Mouse (Mus musculus) intestine, embryonic 16.5 days (tissue): Measurements from ENCODE around the gene Bicc1. TPM values are rescaled to one million over a fixed set of nuclear protein-coding genes. Genes with fewer than 3 reads are reported as not detected.
"Not testable (repeated sequence)": the region's sequence is repeated elsewhere in the genome, so short reads cannot be mapped to it uniquely, and the experiment has no call there.

ENCODE experiments used
- ATAC-seq: fragments of 200-750 bp; cut with Nextera tagmentation; 2 replicates; pipeline ENCODE4 v1.8.0; 2017; ENCODE audit warnings: moderate TSS enrichment, moderate library complexity
- H3K27ac ChIP-seq: fragments of 300-500 bp; sonication (generic); 2 replicates; pipeline ENCODE4 v1.5.1; 2014; ENCODE audit warnings: mild to moderate bottlenecking, low read length
- H3K27me3 ChIP-seq: fragments of 300-500 bp; sonication (generic); replicated peaks from 2 replicates; pipeline ENCODE4 v1.6.1; 2014; ENCODE audit warnings: low read length, control low read depth, mixed read lengths; ENCODE audit not compliant: control insufficient read depth, insufficient read depth
- H3K36me3 ChIP-seq: fragments of 300-500 bp; sonication (generic); 2 replicates; pipeline ENCODE4 v1.6.1; 2014; ENCODE audit warnings: low read length, control low read depth; ENCODE audit not compliant: control insufficient read depth, insufficient read depth
- H3K4me1 ChIP-seq: fragments of 300-500 bp; sonication (generic); 2 replicates; pipeline ENCODE4 v1.6.1; 2014; ENCODE audit warnings: low read length, control low read depth, mixed read lengths; ENCODE audit not compliant: control insufficient read depth, insufficient read depth
- H3K4me2 ChIP-seq: fragments of 300-500 bp; sonication (generic); 2 replicates; pipeline ENCODE4 v1.6.1; 2014; ENCODE audit warnings: low read depth, low read length, control low read depth
- H3K4me3 ChIP-seq: fragments of 300-500 bp; sonication (generic); 2 replicates; pipeline ENCODE4 v1.5.1; 2014; ENCODE audit warnings: mild to moderate bottlenecking, low read length
- H3K9ac ChIP-seq: fragments of 300-500 bp; sonication (generic); 2 replicates; pipeline ENCODE4 v1.6.1; 2014; ENCODE audit warnings: low read depth, low read length
- H3K9me3 ChIP-seq: fragments of 300-500 bp; sonication (generic); 2 replicates; pipeline ENCODE4 v1.6.1; 2016; ENCODE audit warnings: low read length, control low read depth; ENCODE audit not compliant: control insufficient read depth
- WGBS: fragments of 180-500 bp; shearing (Covaris S2); extraction: QIAGEN DNeasy Blood & Tissue Kit; methylation state at CpG from one replicate; pipeline ENCODE4 v1.1.7; 2014; 5-methylcytosine and 5-hydroxymethylcytosine counted together
- polyA plus RNA-seq: library from polyadenylated mRNA; unstranded; fragments of >200 nt; fragmentation: Nextera tagmentation; extraction: Ambion mirVana; gene quantifications from 2 replicates; pipeline ENCODE4 v1.2.1, GENCODE M21; 2015

Gene Bicc1
- polyA plus RNA-seq, 1 experiment from 2014 or later = 11.8 TPM

GRCm38 (mm10) chr10:70964706-70965105 lies 194.8 kb downstream of the Bicc1 start:
- Histone ChIP-seq H3K9ac (no peak overlapping the region), H3K27ac (no peak overlapping the region), H3K36me3 (no peaks in the 10 kb centered on the region), H3K4me1 (0 out of 2 replicates have a peak, but pooled peaks cover 9% of the 10 kb centered on the region), H3K9me3 (no peaks in the 10 kb centered on the region), H3K4me3 (no peak overlapping the region), H3K27me3 (no peaks in the 10 kb centered on the region), H3K4me2 (no peak overlapping the region)
- no peak for ATAC-seq
- 39% methylated on average over 8 of the region's 8 CpGs for WGBS

DNA sequence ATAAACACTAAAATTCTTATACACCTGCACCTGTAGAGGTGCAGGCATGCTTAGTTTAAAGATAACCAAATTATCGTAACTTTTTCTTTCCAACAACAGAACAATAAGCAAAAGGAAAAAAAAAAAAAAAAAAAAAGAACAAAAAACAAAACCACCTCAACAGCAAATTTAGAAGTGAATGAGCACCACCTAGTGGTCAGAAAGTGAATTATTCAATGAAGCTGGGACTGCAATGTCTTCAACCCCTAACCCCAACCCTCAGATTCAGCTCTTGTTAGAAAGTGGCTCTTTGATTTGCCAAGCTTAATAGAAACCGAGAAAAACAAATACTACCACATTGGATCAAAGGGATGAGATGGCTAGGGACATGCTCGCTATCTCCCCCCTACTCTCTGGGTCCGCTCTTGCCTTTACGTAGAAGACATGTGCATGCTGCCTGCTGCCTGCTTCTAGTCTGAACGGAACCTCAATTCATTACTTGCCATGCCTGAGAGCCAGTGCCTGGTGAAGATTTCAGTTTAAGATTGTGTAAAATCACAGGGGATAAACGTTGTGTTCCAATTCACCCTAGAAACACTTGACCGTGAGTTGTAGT lies 195.8 kb downstream of the Bicc1 start:
- Histone ChIP-seq H3K36me3 (no peaks in the 10 kb centered on the region), H3K27ac (no peak overlapping the region), H3K27me3 (no peaks in the 10 kb centered on the region), H3K4me2 (no peak overlapping the region), H3K9me3 (no peaks in the 10 kb centered on the region), H3K9ac (no peak overlapping the region), H3K4me3 (no peak overlapping the region), H3K4me1 (0 out of 2 replicates have a peak, but pooled peaks cover 9% of the 10 kb centered on the region)
- no peak for ATAC-seq
- WGBS = 55% methylated on average over 8 of the region's 8 CpGs

DNA sequence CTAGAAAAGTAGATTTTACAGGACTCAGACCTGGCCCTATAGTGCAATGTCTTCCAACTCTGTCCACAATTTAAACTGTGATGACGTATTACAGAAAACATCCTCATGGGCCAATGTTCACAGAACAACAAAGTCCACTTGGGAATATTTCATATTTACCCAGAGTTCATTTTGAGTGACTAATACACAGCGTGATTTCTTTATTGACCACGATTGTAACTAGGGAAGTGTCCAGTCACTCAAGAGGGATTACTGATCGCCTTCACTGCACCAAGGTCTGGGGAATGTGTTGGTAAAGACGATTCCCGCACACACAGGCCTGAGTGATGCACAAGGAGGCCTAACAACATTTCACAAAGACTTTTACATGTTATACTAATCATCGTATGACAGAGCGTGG lies 197.9 kb downstream of the Bicc1 start:
- no peak overlapping the region for H3K4me2 ChIP-seq
- H3K9ac ChIP-seq = no peak overlapping the region
- H3K27ac ChIP-seq = no peak overlapping the region
- WGBS = 87% methylated on average over 8 of the region's 8 CpGs
- H3K4me3 ChIP-seq = no peak overlapping the region
- no peaks in the 10 kb centered on the region for H3K9me3 ChIP-seq
- no peak for ATAC-seq
- 0 out of 2 replicates have a peak, but pooled peaks cover under 1% of the 10 kb centered on the region for H3K4me1 ChIP-seq
- no peaks in the 10 kb centered on the region for H3K27me3 ChIP-seq
- H3K36me3 ChIP-seq = no peaks in the 10 kb centered on the region

- H3K4me1 ChIP-seq, H3K4me3 ChIP-seq, ATAC-seq, H3K36me3 ChIP-seq, H3K9ac ChIP-seq, H3K9me3 ChIP-seq, H3K27me3 ChIP-seq, H3K27ac ChIP-seq, H3K4me2 ChIP-seq: not testable (repeated sequence)
- WGBS = 94% methylated on average over 6 of the region's 6 CpGs
These were observed 199.1 kb downstream of the Bicc1 start for GRCm38 (mm10) chr10:70960396-70960795.

- Histone ChIP-seq H3K4me2 (no peak overlapping the region), H3K9me3 (no peaks in the 10 kb centered on the region), H3K9ac (no peak overlapping the region), H3K4me3 (no peak overlapping the region), H3K4me1 (no peaks in the 10 kb centered on the region), H3K27me3 (no peaks in the 10 kb centered on the region), H3K36me3 (no peaks in the 10 kb centered on the region), H3K27ac (no peak overlapping the region)
- WGBS = 70% methylated on average over 5 of the region's 5 CpGs
- ATAC-seq = no peak
These were observed 206.7 kb downstream of the Bicc1 start for GRCm38 (mm10) chr10:70952770-70953147.

DNA sequence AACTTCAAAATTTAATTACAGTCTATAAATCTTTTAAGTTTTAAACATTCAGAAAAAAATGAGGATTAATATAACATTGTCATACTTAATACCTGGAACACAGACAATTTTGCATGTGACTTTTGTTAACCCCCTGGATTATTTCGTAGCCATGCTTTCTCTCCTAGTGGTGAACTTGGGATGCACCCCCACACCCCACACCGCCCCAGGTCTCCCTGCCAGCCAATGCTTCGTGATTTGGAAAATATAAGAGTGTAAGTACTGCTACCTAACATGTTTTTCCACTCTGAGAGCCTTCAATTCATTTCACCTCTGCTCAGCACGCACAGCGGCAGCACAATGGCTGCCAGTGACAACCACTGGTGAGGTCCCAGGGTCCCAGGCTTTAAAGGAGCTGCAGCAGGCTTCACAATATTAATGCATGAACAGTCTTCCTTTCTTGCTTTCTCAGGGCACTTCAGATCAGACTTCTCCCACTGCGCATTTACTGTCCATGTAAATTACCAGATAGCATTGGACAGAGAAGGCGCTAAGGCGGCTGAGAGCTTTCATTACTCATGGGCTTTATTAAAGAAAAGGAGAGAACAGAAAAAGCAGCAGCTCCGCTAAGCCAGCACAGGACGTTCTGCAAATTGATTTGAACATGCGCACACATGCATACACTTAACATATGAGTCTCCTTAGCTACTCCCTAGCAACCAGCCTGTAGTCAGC lies 207.3 kb downstream of the Bicc1 start:
- no peaks in the 10 kb centered on the region for H3K36me3 ChIP-seq

DNA sequence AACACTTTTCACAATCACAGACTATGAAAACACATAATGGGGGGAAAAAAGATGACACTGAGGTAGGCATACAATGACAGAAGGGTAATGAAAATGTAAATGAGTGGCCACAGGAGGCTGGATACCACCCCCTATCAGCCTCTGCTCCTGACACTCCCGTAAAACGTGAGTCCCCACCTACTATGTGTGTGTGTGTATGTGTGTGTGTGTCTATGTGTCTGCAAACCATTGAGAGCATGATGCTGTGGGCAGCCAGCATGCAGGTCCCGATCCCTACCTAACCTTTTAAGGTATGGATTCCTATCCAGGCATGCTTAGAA lies 209.4 kb downstream of the Bicc1 start:
- Histone ChIP-seq H3K4me3 (no peak overlapping the region), H3K36me3 (no peaks in the 10 kb centered on the region)
- WGBS = 28% methylated on average over 3 of the region's 3 CpGs

More for the DNA sequence above, 207.3 kb downstream of the Bicc1 start:
- H3K4me3 ChIP-seq = no peak overlapping the region
- no peaks in the 10 kb centered on the region for H3K27me3 ChIP-seq
- no peaks in the 10 kb centered on the region for H3K4me1 ChIP-seq
- no peak overlapping the region for H3K4me2 ChIP-seq
- no peak overlapping the region for H3K27ac ChIP-seq
- H3K9ac ChIP-seq = no peak overlapping the region
- WGBS = 68% methylated on average over 11 of the region's 11 CpGs
- ATAC-seq = no peak
- H3K9me3 ChIP-seq = no peaks in the 10 kb centered on the region

DNA sequence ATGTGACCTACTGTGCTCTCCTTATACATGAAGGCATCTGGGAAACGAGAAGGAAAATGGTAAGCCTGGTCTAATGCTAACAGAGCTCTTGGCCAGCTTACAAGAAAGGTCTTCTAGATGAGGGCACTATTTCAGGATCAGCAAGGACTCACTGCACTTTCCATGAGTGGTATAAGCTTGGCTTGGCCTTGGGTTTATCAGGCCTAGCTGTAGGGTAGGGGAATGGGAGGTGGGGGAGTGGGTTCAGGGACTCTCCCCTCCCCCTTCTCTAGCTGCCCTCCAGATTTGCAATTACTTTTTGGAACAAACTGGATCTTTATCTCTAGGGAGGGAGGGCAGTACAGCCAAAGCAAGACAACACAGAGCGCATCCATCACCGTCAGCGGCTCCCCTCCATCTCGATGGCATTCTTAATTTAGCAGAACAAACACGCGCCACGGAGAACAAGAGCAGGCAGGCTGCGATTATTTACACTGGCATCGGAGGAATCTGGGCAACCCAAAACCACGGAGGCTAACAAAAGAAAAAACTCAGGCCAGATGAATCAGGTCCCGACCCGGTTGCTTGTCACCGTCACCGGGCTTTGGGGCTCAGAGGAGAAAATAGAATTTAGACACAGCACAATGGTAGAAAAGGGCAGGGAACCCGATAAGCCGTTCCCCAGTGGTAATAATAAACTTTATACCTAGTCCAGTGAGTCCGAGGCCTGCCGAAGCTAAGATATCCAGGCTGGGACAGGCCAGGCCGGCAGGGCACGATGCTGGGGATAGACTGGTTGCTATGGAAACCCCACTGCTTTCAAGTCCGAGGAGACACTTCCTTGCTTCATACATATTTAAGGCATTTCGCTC lies 210.0 kb downstream of the Bicc1 start:
- 28% methylated on average over 23 of the region's 23 CpGs for WGBS
- ATAC-seq = no peak
- no peaks in the 10 kb centered on the region for H3K9me3 ChIP-seq
- H3K4me3 ChIP-seq = no peak overlapping the region
- no peaks in the 10 kb centered on the region for H3K36me3 ChIP-seq
- H3K27ac ChIP-seq = no peak overlapping the region
- H3K27me3 ChIP-seq = no peaks in the 10 kb centered on the region
- no peak overlapping the region for H3K4me2 ChIP-seq
- H3K9ac ChIP-seq = no peak overlapping the region
- no peaks in the 10 kb centered on the region for H3K4me1 ChIP-seq

More for the DNA sequence above, 209.4 kb downstream of the Bicc1 start:
- Histone ChIP-seq H3K9ac (no peak overlapping the region), H3K4me2 (no peak overlapping the region), H3K27ac (no peak overlapping the region), H3K9me3 (no peaks in the 10 kb centered on the region), H3K4me1 (no peaks in the 10 kb centered on the region), H3K27me3 (no peaks in the 10 kb centered on the region)
- ATAC-seq = no peak

- Histone ChIP-seq H3K4me1 (no peaks in the 10 kb centered on the region), H3K27ac (no peak overlapping the region), H3K9ac (no peak overlapping the region), H3K4me3 (no peak overlapping the region), H3K9me3 (no peaks in the 10 kb centered on the region), H3K27me3 (no peaks in the 10 kb centered on the region), H3K36me3 (no peaks in the 10 kb centered on the region), H3K4me2 (no peak overlapping the region)
- 91% methylated on average over 10 of the region's 10 CpGs for WGBS
- no peak for ATAC-seq
These were observed 211.2 kb downstream of the Bicc1 start for GRCm38 (mm10) chr10:70948276-70948675.
